Mouse (Mus musculus) heart, embryonic 12.5 days (tissue): Measurements from ENCODE around the gene Slc35c2. TPM values are rescaled to one million over a fixed set of nuclear protein-coding genes. Genes with fewer than 3 reads are reported as not detected.

Source experiments
- ATAC-seq: fragments of 200-750 bp; cut with Nextera tagmentation; 2 replicates; pipeline ENCODE4 v1.8.0; 2017; ENCODE audit warnings: moderate TSS enrichment, moderate library complexity; ENCODE audit not compliant: insufficient number of reproducible peaks, low FRiP score
- H3K27ac ChIP-seq: fragments of 300-500 bp; sonication (generic); 2 replicates; pipeline ENCODE4 v1.5.1; 2016; ENCODE audit warnings: mild to moderate bottlenecking, moderate library complexity; ENCODE audit not compliant: poor library complexity, severe bottlenecking
- H3K27me3 ChIP-seq: fragments of 300-500 bp; sonication (generic); replicated peaks from 2 replicates; pipeline ENCODE4 v1.6.1; 2016; ENCODE audit warnings: mild to moderate bottlenecking, moderate library complexity
- H3K36me3 ChIP-seq: fragments of 300-500 bp; sonication (generic); 2 replicates; pipeline ENCODE4 v1.6.1; 2016; ENCODE audit warnings: mild to moderate bottlenecking, moderate library complexity
- H3K4me1 ChIP-seq: fragments of 300-500 bp; sonication (generic); replicated peaks from 2 replicates; pipeline ENCODE4 v1.6.1; 2016; ENCODE audit warnings: mild to moderate bottlenecking
- H3K4me2 ChIP-seq: fragments of 300-500 bp; sonication (generic); 2 replicates; pipeline ENCODE4 v1.6.1; 2016; ENCODE audit warnings: mild to moderate bottlenecking, moderate library complexity
- H3K4me3 ChIP-seq: fragments of 300-500 bp; sonication (generic); 2 replicates; pipeline ENCODE4 v1.5.1; 2016; ENCODE audit warnings: mild to moderate bottlenecking
- H3K9ac ChIP-seq: fragments of 300-500 bp; sonication (generic); 2 replicates; pipeline ENCODE4 v1.6.1; 2016; ENCODE audit warnings: mild to moderate bottlenecking, moderate library complexity
- H3K9me3 ChIP-seq: fragments of 300-500 bp; sonication (generic); replicated peaks from 2 replicates; pipeline ENCODE4 v1.6.1; 2016; ENCODE audit warnings: mild to moderate bottlenecking, moderate library complexity
- WGBS: fragments of 180-500 bp; shearing (Covaris S2); methylation state at CpG from one replicate; pipeline ENCODE4 v1.1.7; 2016; 5-methylcytosine and 5-hydroxymethylcytosine counted together
- polyA plus RNA-seq: library from polyadenylated mRNA; unstranded; fragments of >200 nt; fragmentation: Nextera tagmentation; extraction: Ambion mirVana; gene quantifications from 2 replicates; pipeline ENCODE4 v1.2.1, GENCODE M21; 2016

The Slc35c2 gene
- polyA plus RNA-seq = 39.7 and 40.6 TPM in 2 replicates

DNA sequence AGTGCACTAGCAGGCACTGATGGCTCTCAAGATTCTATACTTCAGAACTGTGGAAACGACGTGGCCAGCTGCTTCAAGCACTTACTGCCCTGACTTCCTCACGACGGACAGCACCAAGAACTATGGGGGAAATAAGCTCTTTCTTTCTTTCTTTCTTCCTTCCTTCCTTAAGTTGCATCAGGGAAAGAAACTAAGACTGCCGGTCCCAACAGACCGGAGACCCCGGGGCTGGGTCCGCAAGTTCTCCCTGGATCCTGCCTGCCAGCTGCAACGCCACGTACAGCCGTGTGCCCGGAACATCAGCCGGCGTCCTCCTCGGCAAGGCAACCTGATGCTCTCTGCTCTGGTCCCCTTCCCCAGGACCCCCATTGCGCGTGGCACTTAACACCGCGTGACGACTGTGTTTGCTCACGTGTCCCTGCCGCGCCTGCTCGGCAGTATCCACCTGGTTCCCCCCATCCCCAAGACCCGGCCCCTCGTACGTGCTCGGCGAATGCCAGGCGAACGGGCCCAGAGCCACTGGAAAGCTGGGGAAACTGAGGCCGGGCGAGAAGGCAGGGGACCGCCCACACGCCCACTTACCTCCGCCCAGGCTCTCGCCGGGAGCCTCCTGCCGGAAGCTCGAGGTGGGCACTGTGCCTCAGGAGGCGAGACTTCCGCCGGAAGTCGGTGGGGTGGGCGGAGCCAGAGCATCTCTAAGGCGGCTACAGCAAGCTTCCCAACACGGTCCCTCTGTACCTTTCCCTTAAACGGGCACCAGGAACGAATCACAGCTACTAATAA lies at the start of gene Slc35c2:
TSS of gene Slc35c2 (minus strand) at position 668 of the 783 bp plus-strand sequence.
- WGBS = under 1% methylated on average over 49 of the region's 49 CpGs

DNA sequence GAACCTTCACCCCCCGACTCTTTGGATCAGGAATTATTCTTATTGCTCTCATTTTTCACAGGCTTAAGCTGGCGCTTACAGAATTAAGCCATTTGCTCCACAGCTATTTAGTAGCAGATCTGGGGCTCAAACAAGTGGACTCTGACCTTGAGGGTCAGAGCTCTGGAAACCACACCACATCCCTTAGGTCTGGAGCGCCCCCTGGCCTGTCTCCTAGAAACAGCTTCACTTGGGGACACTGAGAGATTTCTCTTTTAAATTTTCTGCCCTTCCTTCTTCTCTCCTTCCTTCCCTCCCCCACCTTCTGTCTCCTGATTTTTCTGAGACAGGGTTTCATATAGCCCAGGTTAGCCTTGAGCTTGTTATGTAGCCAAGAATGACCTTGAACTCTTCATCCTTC lies 49.5 kb upstream of the Slc35c2 start:
- H3K4me3 ChIP-seq = no peak overlapping the region
- no peak for ATAC-seq
- no peaks in the 10 kb centered on the region for H3K36me3 ChIP-seq
- no peak overlapping the region for H3K9ac ChIP-seq
- no peaks in the 10 kb centered on the region for H3K9me3 ChIP-seq
- peaks cover 18% of the 10 kb centered on the region; the same call in 1 of the 2 replicates for H3K27me3 ChIP-seq
- 24% methylated on average over 3 of the region's 3 CpGs for WGBS
- H3K4me1 ChIP-seq = no peaks in the 10 kb centered on the region
- H3K4me2 ChIP-seq = no peak overlapping the region
- no peak overlapping the region for H3K27ac ChIP-seq

More for the DNA sequence above, at the start of gene Slc35c2:
- ATAC-seq = peak; percentile 87
- Histone ChIP-seq H3K27ac (no peak within 1 kb of the TSS; the same call in 1 of the 2 replicates), H3K9me3 (no peaks in the 10 kb centered on the region), H3K4me3 (peak within 1 kb of the TSS; percentile 77), H3K27me3 (no peaks in the 10 kb centered on the region), H3K9ac (peak within 1 kb of the TSS; percentile 74), H3K4me2 (peak within 1 kb of the TSS; percentile 92), H3K4me1 (peaks cover 18% of the 10 kb centered on the region), H3K36me3 (peaks cover 37% of the 10 kb centered on the region)

GRCm38 (mm10) chr2:165332610-165333210 lies 45.0 kb upstream of the Slc35c2 start:
- 49% methylated on average over 14 of the region's 14 CpGs for WGBS
- Histone ChIP-seq H3K4me1 (no peaks in the 10 kb centered on the region), H3K36me3 (no peaks in the 10 kb centered on the region), H3K4me3 (no peak overlapping the region), H3K27me3 (0 out of 2 replicates have a peak, but pooled peaks cover 2% of the 10 kb centered on the region), H3K4me2 (no peak overlapping the region), H3K27ac (no peak overlapping the region), H3K9me3 (no peaks in the 10 kb centered on the region), H3K9ac (no peak overlapping the region)
- no peak for ATAC-seq

- Histone ChIP-seq H3K9ac (no peak overlapping the region), H3K4me1 (peaks cover 19% of the 10 kb centered on the region), H3K9me3 (no peaks in the 10 kb centered on the region), H3K27ac (no peak overlapping the region), H3K27me3 (no peaks in the 10 kb centered on the region), H3K4me2 (no peak overlapping the region), H3K4me3 (no peak overlapping the region), H3K36me3 (no peaks in the 10 kb centered on the region)
- ATAC-seq = no peak
- WGBS = 6% methylated on average over 3 of the region's 3 CpGs
Measured at GRCm38 (mm10) chr2:165329703-165330102, 42.0 kb upstream of the Slc35c2 start.

DNA sequence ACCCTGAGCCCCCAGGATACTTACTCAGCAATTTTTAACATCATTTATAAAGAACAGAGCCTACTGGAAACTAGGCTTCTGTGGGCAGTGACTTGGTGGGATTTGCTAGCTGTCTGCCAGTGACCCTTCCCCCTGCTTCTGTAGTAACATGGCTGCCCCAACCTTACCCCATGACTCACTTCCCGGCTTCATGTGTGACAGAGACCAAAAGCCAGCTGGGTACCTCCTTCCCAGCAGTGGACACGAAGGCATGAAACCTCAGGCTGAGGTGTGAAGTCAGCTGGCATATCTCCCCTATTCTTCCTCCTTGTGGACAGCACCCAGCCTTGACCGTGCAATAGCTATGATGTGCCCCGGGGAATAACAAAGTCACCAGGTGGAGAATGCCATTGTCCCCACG lies 41.1 kb upstream of the Slc35c2 start:
- Histone ChIP-seq H3K9me3 (no peaks in the 10 kb centered on the region), H3K4me3 (no peak overlapping the region), H3K27ac (no peak overlapping the region), H3K27me3 (no peaks in the 10 kb centered on the region), H3K36me3 (no peaks in the 10 kb centered on the region), H3K4me1 (peaks cover 28% of the 10 kb centered on the region), H3K4me2 (no peak overlapping the region), H3K9ac (no peak overlapping the region)
- no peak for ATAC-seq
- 72% methylated on average over 5 of the region's 5 CpGs for WGBS

- H3K27me3 ChIP-seq = no peaks in the 10 kb centered on the region
- WGBS = 37% methylated on average over 7 of the region's 7 CpGs
- H3K4me2 ChIP-seq = peak overlapping the region; percentile 94
- ATAC-seq = no peak
- no peaks in the 10 kb centered on the region for H3K36me3 ChIP-seq
- no peak overlapping the region for H3K27ac ChIP-seq
- peak overlapping the region; percentile 98; the same call in 1 of the 2 replicates for H3K4me3 ChIP-seq
- no peaks in the 10 kb centered on the region for H3K9me3 ChIP-seq
- H3K4me1 ChIP-seq = peaks cover 32% of the 10 kb centered on the region
- peak overlapping the region; percentile 63; the same call in 1 of the 2 replicates for H3K9ac ChIP-seq
Measured at GRCm38 (mm10) chr2:165327386-165327785, 39.7 kb upstream of the Slc35c2 start.

DNA sequence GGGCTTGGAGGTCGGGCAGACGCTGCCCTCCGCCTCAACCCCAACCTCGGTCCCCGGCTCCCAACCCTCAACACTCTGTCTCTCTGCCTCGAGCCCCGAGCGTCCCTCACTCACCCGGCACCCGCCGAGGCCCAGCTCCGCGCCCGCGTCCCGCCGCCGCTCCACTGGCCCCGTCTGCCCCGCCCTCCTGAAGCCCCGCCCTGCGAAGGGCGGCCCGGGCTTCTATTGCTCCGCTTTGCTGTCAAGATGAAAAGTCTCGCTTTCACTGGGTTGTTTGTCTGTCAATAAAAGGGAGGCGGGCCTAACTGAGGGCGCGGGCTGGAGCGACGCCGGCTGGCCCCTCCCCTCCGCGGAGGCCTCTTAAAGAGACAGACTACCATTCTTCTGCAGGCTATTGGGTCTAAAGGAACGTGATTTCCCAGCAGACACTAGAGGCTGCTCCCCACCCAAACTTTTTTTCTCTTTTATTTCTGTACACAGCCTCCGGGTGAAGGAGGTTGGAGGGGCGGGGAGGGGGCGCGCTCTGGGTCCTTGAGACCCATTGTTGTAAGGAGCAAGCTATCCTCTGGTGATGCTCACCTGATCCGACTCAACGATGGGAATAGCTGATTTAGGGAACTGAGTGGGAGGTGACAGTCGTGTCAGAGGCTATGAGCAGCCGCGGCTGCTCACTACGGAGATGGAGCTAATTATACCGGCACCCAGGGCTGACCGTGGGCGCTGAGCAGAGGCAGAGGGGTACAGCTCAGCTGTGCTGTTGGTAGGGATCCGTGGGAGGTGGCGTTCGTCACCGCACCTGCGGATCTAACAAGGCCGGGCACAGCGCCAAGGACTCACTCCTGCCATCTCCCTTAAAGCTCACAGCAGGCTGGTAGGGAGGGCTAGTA lies 38.9 kb upstream of the Slc35c2 start, which contains the start of gene Elmo2:
TSS of gene Elmo2 (minus strand) at position 176 of the 887 bp plus-strand sequence.
- Histone ChIP-seq H3K27me3 (no peaks in the 10 kb centered on the region), H3K4me1 (peaks cover 38% of the 10 kb centered on the region), H3K27ac (peak within 1 kb of the TSS; percentile 55), H3K36me3 (no peaks in the 10 kb centered on the region), H3K9ac (peak within 1 kb of the TSS; percentile 97), H3K4me3 (peak within 1 kb of the TSS; percentile 98), H3K9me3 (no peaks in the 10 kb centered on the region), H3K4me2 (peak within 1 kb of the TSS; percentile 94)
- ATAC-seq = peak; percentile 97
- under 1% methylated on average over 55 of the region's 55 CpGs for WGBS

DNA sequence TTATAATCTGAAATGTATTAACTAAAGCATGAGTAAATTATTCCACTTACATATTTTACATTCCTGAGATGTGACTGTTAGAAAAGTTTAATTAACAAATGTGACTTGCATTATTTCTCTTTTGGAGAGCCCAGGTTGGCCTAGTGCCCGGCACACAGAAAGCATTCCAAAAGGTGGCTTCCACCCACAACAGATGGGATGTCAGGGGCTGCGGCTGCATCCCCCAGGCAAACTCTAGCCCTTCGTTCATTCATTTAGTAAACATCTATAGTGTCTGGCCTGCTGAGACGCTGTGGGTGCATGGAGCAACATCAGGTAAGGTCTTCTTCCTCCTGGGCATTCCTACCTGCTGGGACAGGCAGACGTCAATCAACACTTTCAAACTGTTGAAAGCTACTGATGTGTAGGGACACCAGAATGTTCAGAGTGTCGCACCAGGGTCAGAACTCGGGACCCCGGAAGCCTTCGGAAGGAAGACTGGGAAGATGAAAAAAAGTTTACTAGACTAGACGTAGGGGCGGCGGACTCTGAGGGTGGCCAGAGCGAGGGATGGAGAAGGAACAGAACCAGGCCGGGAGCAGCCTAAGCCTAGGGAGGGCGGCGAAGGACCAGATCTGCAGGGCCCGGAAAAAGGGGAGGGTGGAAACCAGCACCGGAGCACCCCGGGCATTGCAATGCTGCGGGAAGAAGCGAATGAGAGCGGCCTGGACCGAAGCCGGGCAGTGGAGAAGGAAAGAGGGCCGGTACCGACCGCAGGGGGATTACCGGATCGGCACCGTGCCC lies 38.0 kb upstream of the Slc35c2 start:
- no peaks in the 10 kb centered on the region for H3K27me3 ChIP-seq
- H3K4me1 ChIP-seq = peaks cover 47% of the 10 kb centered on the region
- peak overlapping the region; percentile 55 for H3K27ac ChIP-seq

DNA sequence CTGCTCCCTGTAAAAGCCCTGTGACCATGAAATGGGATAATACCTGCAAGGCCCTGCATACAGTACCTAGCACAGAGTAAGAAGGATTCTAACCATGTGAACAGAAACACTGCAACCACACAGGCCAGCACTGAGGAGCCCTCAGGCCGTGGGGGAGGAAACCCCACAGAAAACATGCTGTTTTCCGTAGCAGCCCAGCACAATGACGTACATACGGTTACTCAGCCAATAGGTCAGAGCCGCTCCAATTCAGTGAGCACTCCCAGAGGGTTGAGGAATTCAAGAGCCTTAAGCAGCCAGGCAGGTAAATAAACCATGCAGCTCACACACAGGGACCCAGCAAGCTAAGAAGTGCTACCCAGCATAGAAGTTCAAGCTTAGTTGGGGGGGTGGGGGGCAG lies 36.3 kb upstream of the Slc35c2 start:
- no peak overlapping the region for H3K27ac ChIP-seq
- ATAC-seq = no peak
- H3K27me3 ChIP-seq = no peaks in the 10 kb centered on the region
- no peak overlapping the region for H3K4me3 ChIP-seq
- 75% methylated on average over 5 of the region's 5 CpGs for WGBS
- no peak overlapping the region for H3K4me2 ChIP-seq
- no peaks in the 10 kb centered on the region for H3K36me3 ChIP-seq
- H3K9ac ChIP-seq = no peak overlapping the region
- H3K4me1 ChIP-seq = peaks cover 65% of the 10 kb centered on the region
- H3K9me3 ChIP-seq = no peaks in the 10 kb centered on the region

More for the DNA sequence above, 38.0 kb upstream of the Slc35c2 start:
- 1% methylated on average over 30 of the region's 30 CpGs for WGBS
- H3K36me3 ChIP-seq = no peaks in the 10 kb centered on the region
- H3K4me3 ChIP-seq = peak overlapping the region; percentile 98
- H3K9me3 ChIP-seq = no peaks in the 10 kb centered on the region
- peak overlapping the region; percentile 94 for H3K4me2 ChIP-seq
- peak; percentile 34 for ATAC-seq
- peak overlapping the region; percentile 97 for H3K9ac ChIP-seq

DNA sequence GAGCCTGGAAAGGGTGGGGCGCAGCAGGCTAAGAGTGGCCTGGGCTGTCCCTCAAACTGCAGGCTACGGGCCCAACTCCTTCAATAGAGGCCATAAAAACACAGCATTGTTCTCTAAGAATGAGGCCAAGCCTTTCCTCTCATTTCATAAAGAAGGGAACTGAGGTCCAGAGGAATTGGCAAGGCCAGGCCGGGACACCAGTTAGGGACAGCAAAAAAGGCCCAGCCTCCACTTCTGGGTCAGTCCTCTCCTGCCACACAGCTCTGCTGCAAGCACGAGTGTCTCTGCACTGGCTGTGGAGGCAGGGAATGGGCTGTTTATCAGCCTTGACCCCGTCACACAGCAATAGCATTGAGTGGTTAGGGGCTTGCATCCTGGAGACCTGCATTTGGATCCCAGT lies 35.8 kb upstream of the Slc35c2 start:
- Histone ChIP-seq H3K4me3 (no peak overlapping the region), H3K9ac (no peak overlapping the region), H3K36me3 (no peaks in the 10 kb centered on the region), H3K9me3 (no peaks in the 10 kb centered on the region), H3K4me2 (no peak overlapping the region), H3K27ac (no peak overlapping the region), H3K4me1 (peaks cover 69% of the 10 kb centered on the region), H3K27me3 (no peaks in the 10 kb centered on the region)
- 70% methylated on average over 5 of the region's 5 CpGs for WGBS
- no peak for ATAC-seq
